In the genomic region with DNA sequence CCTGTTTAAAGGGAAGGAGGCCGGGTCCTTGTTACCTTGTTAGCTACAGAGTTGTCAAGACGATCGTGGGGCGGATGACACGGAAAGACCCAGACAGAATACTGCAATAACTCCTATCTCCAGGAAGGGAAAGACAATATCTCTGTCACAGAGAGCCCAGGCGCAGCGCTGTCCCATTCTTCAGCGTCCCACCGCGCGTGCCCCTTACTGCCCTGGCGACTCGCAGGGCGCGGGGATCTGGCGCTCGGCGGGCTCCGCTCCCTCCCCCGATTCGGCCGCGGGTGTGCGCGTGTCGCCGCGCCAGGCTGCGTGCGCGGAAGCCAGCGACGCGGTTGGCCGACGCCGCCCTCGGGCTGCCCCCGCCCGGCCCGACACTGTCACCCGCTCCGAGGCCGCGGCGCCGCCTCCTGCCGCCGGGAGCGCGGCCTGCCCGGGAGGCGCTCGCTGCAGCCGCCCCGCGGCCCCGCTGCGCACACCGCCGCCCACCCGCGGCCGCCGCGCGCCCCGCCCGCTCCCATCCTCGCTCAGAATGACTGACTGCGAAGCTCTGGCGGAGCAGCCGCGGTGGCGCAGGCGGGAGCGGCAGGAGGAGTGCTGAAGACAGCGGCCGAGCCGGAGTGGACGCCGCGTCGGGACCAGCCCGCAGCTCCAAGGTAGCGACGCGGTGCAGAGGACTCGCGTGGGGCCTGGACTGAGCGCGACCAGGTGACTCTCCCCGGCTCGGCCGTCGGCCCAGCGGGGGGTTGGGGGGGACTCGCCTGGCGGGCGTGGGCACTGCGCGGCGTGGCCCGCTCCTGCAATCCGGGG, we compare ENCODE assay signal across 8 mouse cellular contexts. TPM values are rescaled to one million over a fixed set of nuclear protein-coding genes. Genes with fewer than 3 reads are reported as not detected.
DNase-seq lines count a peak whose midpoint lies in the region; ATAC-seq and TF ChIP-seq lines count a peak whose summit lies in the region.

A gene (plus strand): TSS at position 376 of the 807 bp plus-strand sequence.

- ATAC-seq in CD4-positive, CD25-positive, alpha-beta regulatory T cell, adult 4 months = peak; percentile 64
- ATAC-seq in forebrain, embryonic 12.5 days (ENCODE audit: low FRiP score) = peak; percentile 89
- peak; percentile 90 for ATAC-seq in heart, embryonic 15.5 days (replicated peaks; ENCODE audit: insufficient number of reproducible peaks, insufficient read depth, low FRiP score, low read depth)
- peak; percentile 65; the same call in 1 of the 2 replicates for ATAC-seq in liver, embryonic 13.5 days (ENCODE audit: low read depth)
- ATAC-seq in neural tube, embryonic 11.5 days (ENCODE audit: insufficient read depth, low FRiP score, low TSS enrichment) = peak; percentile 91

- no peaks in the 10 kb centered on the region for H3K9me3 ChIP-seq in forebrain, embryonic 12.5 days
- H3K9me3 ChIP-seq in heart, embryonic 15.5 days (replicated peaks) = no peaks in the 10 kb centered on the region
- no peaks in the 10 kb centered on the region for H3K9me3 ChIP-seq in liver, embryonic 13.5 days (replicated peaks)
- no peaks in the 10 kb centered on the region for H3K9me3 ChIP-seq in neural tube, embryonic 11.5 days (ENCODE audit: control insufficient read depth, low read length)

- H3K4me3 ChIP-seq in brown adipose tissue, adult 24 weeks (ENCODE audit: insufficient read depth, low read depth, low read length) = peak within 1 kb of the TSS; percentile 85
- peak within 1 kb of the TSS; percentile 87 for H3K4me3 ChIP-seq in forebrain, embryonic 12.5 days (replicated peaks)
- H3K4me3 ChIP-seq in heart, embryonic 15.5 days = peak within 1 kb of the TSS; percentile 78
- peak within 1 kb of the TSS; percentile 58 for H3K4me3 ChIP-seq in liver, embryonic 13.5 days (replicated peaks)
- peak within 1 kb of the TSS; percentile 78 for H3K4me3 ChIP-seq in neural tube, embryonic 11.5 days (ENCODE audit: low read depth, low read length)
- peak within 1 kb of the TSS; percentile 81 for H3K4me3 ChIP-seq in testis, adult 2 months (ENCODE audit: control insufficient read depth, low read depth, low read length)

- H3K36me3 ChIP-seq in forebrain, embryonic 12.5 days (replicated peaks) = no peaks in the 10 kb centered on the region
- no peaks in the 10 kb centered on the region for H3K36me3 ChIP-seq in heart, embryonic 15.5 days
- H3K36me3 ChIP-seq in liver, embryonic 13.5 days = no peaks in the 10 kb centered on the region
- H3K36me3 ChIP-seq in neural tube, embryonic 11.5 days (ENCODE audit: control insufficient read depth, insufficient read depth, low read length) = no peaks in the 10 kb centered on the region
- H3K36me3 ChIP-seq in testis, adult 2 months (ENCODE audit: control insufficient read depth, insufficient read depth, low read length) = no peaks in the 10 kb centered on the region

- H3K4me1 ChIP-seq in brown adipose tissue, adult 24 weeks (ENCODE audit: control insufficient read depth, insufficient read depth, insufficient read length, low read length) = no peaks in the 10 kb centered on the region
- H3K4me1 ChIP-seq in forebrain, embryonic 12.5 days = no peaks in the 10 kb centered on the region; the same call in 1 of the 2 replicates
- 0 out of 2 replicates have a peak, but pooled peaks cover 7% of the 10 kb centered on the region for H3K4me1 ChIP-seq in heart, embryonic 15.5 days (replicated peaks)
- H3K4me1 ChIP-seq in liver, embryonic 13.5 days (replicated peaks) = no peaks in the 10 kb centered on the region
- 0 out of 2 replicates have a peak, but pooled peaks cover 3% of the 10 kb centered on the region for H3K4me1 ChIP-seq in neural tube, embryonic 11.5 days (ENCODE audit: control insufficient read depth, insufficient read depth, low read length)
- H3K4me1 ChIP-seq in testis, adult 2 months (ENCODE audit: control insufficient read depth, insufficient read depth, low read length) = peaks cover 7% of the 10 kb centered on the region

- peaks cover 4% of the 10 kb centered on the region; the same call in 1 of the 2 replicates for H3K27me3 ChIP-seq in forebrain, embryonic 12.5 days
- peaks cover 6% of the 10 kb centered on the region; the same call in 1 of the 2 replicates for H3K27me3 ChIP-seq in heart, embryonic 15.5 days
- peaks cover 37% of the 10 kb centered on the region for H3K27me3 ChIP-seq in liver, embryonic 13.5 days
- H3K27me3 ChIP-seq in neural tube, embryonic 11.5 days (ENCODE audit: control insufficient read depth, insufficient read depth, low read length) = no peaks in the 10 kb centered on the region
- no peaks in the 10 kb centered on the region; the same call in 1 of the 2 replicates for H3K27me3 ChIP-seq in testis, adult 2 months (ENCODE audit: control insufficient read depth, insufficient read depth, low read length)

- under 1% methylated on average over 68 of the region's 105 CpGs for WGBS in forebrain, embryonic 12.5 days
- whole genome bisulfite sequencing in heart, embryonic 15.5 days = under 1% methylated on average over 77 of the region's 105 CpGs
- under 1% methylated on average over 73 of the region's 105 CpGs for whole genome bisulfite sequencing in liver, embryonic 13.5 days (ENCODE audit: insufficient replicate concordance)
- WGBS in neural tube, embryonic 11.5 days = under 1% methylated on average over 73 of the region's 105 CpGs

- H3K27ac ChIP-seq in brown adipose tissue, adult 24 weeks (replicated peaks; ENCODE audit: low read depth, low read length) = no peak within 1 kb of the TSS
- peak within 1 kb of the TSS; percentile 91 for H3K27ac ChIP-seq in forebrain, embryonic 12.5 days
- H3K27ac ChIP-seq in heart, embryonic 15.5 days = peak within 1 kb of the TSS; percentile 60; the same call in 1 of the 2 replicates
- no peak within 1 kb of the TSS for H3K27ac ChIP-seq in liver, embryonic 13.5 days
- peak within 1 kb of the TSS; percentile 79 for H3K27ac ChIP-seq in neural tube, embryonic 11.5 days (ENCODE audit: low read depth, low read length)
- H3K27ac ChIP-seq in testis, adult 2 months (ENCODE audit: control insufficient read depth, insufficient read depth, low read depth, low read length) = no peak within 1 kb of the TSS

- no peak for TF ChIP-seq CTCF in testis, adult 2 months (IDR thresholded peaks at IDR 0.05; ENCODE audit: control insufficient read depth, insufficient read depth, insufficient replicate concordance, low read depth, low read length)

- TF ChIP-seq POLR2A in testis, adult 2 months (IDR thresholded peaks at IDR 0.05; ENCODE audit: control insufficient read depth, low read depth, low read length) = no peak

- peak; percentile 80 for DNase-seq in kidney, postnatal 10 days
- peak; percentile 0 for DNase-seq in liver, embryonic 13.5 days
- peak; percentile 78 for DNase-seq in neural tube, embryonic 11.5 days (ENCODE audit: low spot score)

- H3K9ac ChIP-seq in forebrain, embryonic 12.5 days = peak within 1 kb of the TSS; percentile 90
- peak within 1 kb of the TSS; percentile 60 for H3K9ac ChIP-seq in heart, embryonic 15.5 days
- peak within 1 kb of the TSS; percentile 22; the same call in 1 of the 2 replicates for H3K9ac ChIP-seq in liver, embryonic 13.5 days
- H3K9ac ChIP-seq in neural tube, embryonic 11.5 days (ENCODE audit: low read length) = peak within 1 kb of the TSS; percentile 75

- peak within 1 kb of the TSS; percentile 82 for H3K4me2 ChIP-seq in forebrain, embryonic 12.5 days
- peak within 1 kb of the TSS; percentile 100 for H3K4me2 ChIP-seq in heart, embryonic 15.5 days
- peak within 1 kb of the TSS; percentile 76 for H3K4me2 ChIP-seq in liver, embryonic 13.5 days
- H3K4me2 ChIP-seq in neural tube, embryonic 11.5 days (ENCODE audit: low read depth) = peak within 1 kb of the TSS; percentile 98

RNA-seq across cellular contexts. Expression of the gene that starts here (rescaled TPM):
- polyA plus RNA-seq in CD4-positive, CD25-positive, alpha-beta regulatory T cell, adult 4 months (2017; shearing (Covaris generic)) = under 1 TPM in 1 of 2 experiments, not detected in 1; 0.28 TPM
- 1.1 and 2.3 TPM in 2 replicates for polyA plus RNA-seq in brown adipose tissue, adult 24 weeks (2012; ENCODE audit: insufficient read depth, insufficient read length, missing spikeins)
- polyA plus RNA-seq in forebrain, embryonic 12.5 days (2016; fragmentation: Nextera tagmentation; extraction: Ambion mirVana) = 17.3 and 23.5 TPM in 2 replicates
- polyA plus RNA-seq in heart, embryonic 15.5 days (2015; fragmentation: Nextera tagmentation; extraction: Ambion mirVana) = 2.2 and 3.8 TPM in 2 replicates
- 0.16 and 0.17 TPM in 2 replicates for polyA plus RNA-seq in liver, embryonic 13.5 days (2015; fragmentation: Nextera tagmentation; extraction: Ambion mirVana)
- 8.0 and 11.3 TPM in 2 replicates for polyA plus RNA-seq in neural tube, embryonic 11.5 days (2014; fragmentation: Nextera tagmentation; extraction: Ambion mirVana)
- 0.11 and 0.32 TPM in 2 replicates for polyA plus RNA-seq in testis, adult 2 months (2012; rRNA removed)

Comparison
In these comparisons a context has a peak if more than half of its experiments do, and no peak if none do; other contexts are left out.
1. Peak in ATAC-seq in CD4-positive, CD25-positive, alpha-beta regulatory T cell, adult 4 months; RNA of the gene not detected or under 1 TPM.
2. Peak in DNase-seq, ATAC-seq, H3K4me3 ChIP-seq, H3K9ac ChIP-seq and H3K4me2 ChIP-seq in liver, embryonic 13.5 days; RNA of the gene not detected or under 1 TPM.
3. H3K27ac ChIP-seq: peak in forebrain, embryonic 12.5 days (single experiment), heart, embryonic 15.5 days (single experiment) and neural tube, embryonic 11.5 days (single experiment); none in brown adipose tissue, adult 24 weeks (single experiment), liver, embryonic 13.5 days (single experiment) and testis, adult 2 months (single experiment).
4. H3K9ac ChIP-seq: peak in every context shown above with its lines; median percentile 90 in forebrain, embryonic 12.5 days; 75 in neural tube, embryonic 11.5 days; 60 in heart, embryonic 15.5 days; 22 in liver, embryonic 13.5 days.
5. DNase-seq: peak in every context shown above with its lines; median percentile 80 in kidney, postnatal 10 days; 78 in neural tube, embryonic 11.5 days; 0 in liver, embryonic 13.5 days.
6. Peak in every context shown above with its lines, with median percentiles within 50 percentile points of each other: ATAC-seq, H3K4me3 ChIP-seq and H3K4me2 ChIP-seq.